Mouse (Mus musculus): ENCODE results near the gene Mfsd14a.

GRCm38 (mm10) chr3:116641811-116642371, 20.6 kb downstream of the Mfsd14a start:
- no peak for TF ChIP-seq POLR2A (IDR thresholded peaks at IDR 0.05; ENCODE audit: borderline replicate concordance, low read depth, low read length)
- no peak for TF ChIP-seq CTCF (IDR thresholded peaks at IDR 0.05; ENCODE audit: low read depth, low read length)
